Mouse (Mus musculus): ENCODE data around the gene Gpr183.

GRCm38 (mm10) chr14:121963942-121964335 lies 1.1 kb downstream of the Gpr183 start:
- TF ChIP-seq POLR2A (IDR thresholded peaks at IDR 0.05; ENCODE audit: borderline replicate concordance, extremely low read depth, insufficient read depth, insufficient read length, poor library complexity, severe bottlenecking) (no peak), CTCF (IDR thresholded peaks at IDR 0.05; ENCODE audit: borderline replicate concordance, extremely low read depth, insufficient read depth, insufficient read length) (no peak)

Measured in brain, embryonic 14.5 days (tissue).